Mouse (Mus musculus) spleen, adult 2 months (tissue): Measurements from ENCODE around the gene Ppfia4. TPM values are rescaled to one million over a fixed set of nuclear protein-coding genes. Genes with fewer than 3 reads are reported as not detected.

Experiments
- DNase-seq, 2 experiments: peaks; one replicate each; pipeline versions ENCODE4 v3.0.0 to v3.0.0-alpha.2; 2012 to 2021; ENCODE audit warnings: low spot score in 2 of 2, low read depth in 1 of 2
- H3K27ac ChIP-seq: fragments of 200-500 bp; 2 replicates; pipeline ENCODE4 v1.5.1; 2012; ENCODE audit warnings: low read length, inconsistent platforms; ENCODE audit not compliant: insufficient read depth
- H3K27me3 ChIP-seq: fragments of 200-500 bp; 2 replicates; pipeline ENCODE4 v1.6.1; 2012; ENCODE audit warnings: mild to moderate bottlenecking, moderate library complexity, low read length, inconsistent platforms; ENCODE audit not compliant: control insufficient read depth, insufficient read depth
- H3K36me3 ChIP-seq: fragments of 200-500 bp; 2 replicates; pipeline ENCODE4 v1.6.1; 2012; ENCODE audit warnings: mild to moderate bottlenecking, low read length, inconsistent platforms; ENCODE audit not compliant: control insufficient read depth, insufficient read depth
- H3K4me1 ChIP-seq: fragments of 200-500 bp; 2 replicates; pipeline ENCODE4 v1.6.1; 2011; ENCODE audit warnings: inconsistent platforms; ENCODE audit not compliant: control insufficient read depth, insufficient read depth, insufficient read length
- H3K4me3 ChIP-seq: fragments of 200-500 bp; 2 replicates; pipeline ENCODE4 v1.5.1; 2011; ENCODE audit warnings: mild to moderate bottlenecking, inconsistent platforms; ENCODE audit not compliant: insufficient read depth, insufficient read length; ENCODE audit errors: extremely low read depth
- CTCF ChIP-seq: fragments of 200-500 bp; IDR thresholded peaks from 2 replicates; pipeline ENCODE4 v1.5.1; 2011; ENCODE audit warnings: mild to moderate bottlenecking, inconsistent platforms; ENCODE audit not compliant: insufficient read depth, insufficient read length, insufficient replicate concordance; ENCODE audit errors: extremely low read depth
- POLR2A ChIP-seq: fragments of 200-500 bp; IDR thresholded peaks from 2 replicates; pipeline ENCODE4 v1.6.1; 2011; ENCODE audit warnings: low read depth, low read length, inconsistent platforms
- WGBS: fragments of 180-500 bp; shearing (Covaris S2); methylation state at CpG from one replicate; pipeline ENCODE4 v1.1.7; 2018; 5-methylcytosine and 5-hydroxymethylcytosine counted together
- polyA plus RNA-seq: library from polyadenylated mRNA; depleted of rRNA; stranded (reverse); fragments of >200 nt; gene quantifications from 2 replicates; pipeline ENCODE4 v1.2.3, GENCODE M21; 2012; rRNA removed

Ppfia4 gene
- 20.1 and 28.5 TPM in 2 replicates for polyA plus RNA-seq

DNA sequence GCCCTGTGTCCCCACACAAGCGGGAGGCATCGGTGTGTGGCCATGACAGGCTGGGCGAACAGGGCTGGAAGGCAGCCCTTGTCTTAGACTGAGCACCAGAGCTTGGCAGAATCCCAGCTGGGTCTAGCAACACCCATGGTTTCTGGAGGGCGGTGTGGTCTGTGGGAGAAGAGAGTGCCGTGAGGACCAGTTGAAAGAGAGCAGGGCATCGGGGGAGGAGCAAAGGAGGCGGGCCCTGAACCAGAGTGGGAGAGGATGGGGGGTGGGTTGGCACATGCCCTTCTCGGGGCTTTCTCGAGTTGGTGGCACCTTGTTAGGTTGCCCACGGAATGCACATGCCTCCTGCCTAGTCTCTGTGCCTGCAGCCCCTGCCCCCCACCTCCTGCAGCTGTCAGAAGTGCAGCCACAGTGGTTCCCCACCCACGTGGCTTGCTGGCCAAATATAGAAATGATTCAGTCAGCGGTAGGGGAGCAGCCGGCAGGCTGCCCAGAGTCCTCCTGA lies at the start of gene Ppfia4:
Gene Ppfia4 (minus strand): TSS at position 159 of the 502 bp plus-strand sequence.
- Histone ChIP-seq H3K36me3 (no peaks in the 10 kb centered on the region), H3K4me3 (no peak within 1 kb of the TSS), H3K4me1 (0 out of 2 replicates have a peak, but pooled peaks cover 5% of the 10 kb centered on the region), H3K27me3 (no peaks in the 10 kb centered on the region), H3K27ac (no peak within 1 kb of the TSS)
- TF ChIP-seq POLR2A (no peak), CTCF (no peak)
- DNase-seq = no peak
- WGBS = 3% methylated on average over 13 of the region's 13 CpGs

DNA sequence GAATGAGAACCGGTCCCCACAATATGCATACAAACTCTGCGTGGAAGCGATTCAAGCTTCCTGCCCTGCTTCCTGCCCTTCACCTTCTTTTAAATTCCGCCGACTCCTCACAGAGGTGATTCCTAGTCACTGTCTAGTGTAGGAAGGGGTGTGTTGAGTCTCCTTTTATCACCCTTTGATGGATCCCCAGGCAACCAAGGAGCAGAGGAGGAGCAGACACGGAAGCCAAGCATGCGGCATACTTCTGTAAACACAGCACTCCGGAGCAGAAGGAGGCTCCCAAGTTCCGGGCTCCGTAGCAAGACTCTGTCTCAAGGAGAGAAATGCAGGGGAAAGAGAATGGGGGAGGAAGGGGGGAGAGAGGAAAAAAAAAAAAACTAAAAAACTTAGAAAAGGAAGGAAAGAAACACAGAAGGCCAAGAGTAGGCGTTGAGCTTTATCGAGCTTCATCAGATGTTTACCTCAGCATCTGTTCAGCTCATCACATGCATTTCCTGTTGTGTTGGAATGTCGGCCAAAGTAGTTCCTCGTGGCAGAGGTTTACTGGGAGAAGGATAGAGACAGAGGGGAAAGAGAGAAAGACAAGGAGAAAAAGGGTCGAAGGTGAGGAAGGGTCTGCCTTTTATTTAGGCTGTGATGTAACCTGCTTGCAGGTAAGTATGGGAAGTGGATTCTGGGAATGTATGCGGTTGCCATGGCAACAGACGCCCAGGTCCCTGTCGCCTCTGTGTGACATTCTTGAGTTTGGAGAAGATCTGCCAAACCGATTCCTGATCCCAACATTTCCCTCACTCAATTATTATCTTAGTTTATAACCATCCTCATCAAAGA lies 49.3 kb upstream of the Ppfia4 start:
- H3K36me3 ChIP-seq = no peaks in the 10 kb centered on the region
- TF ChIP-seq CTCF = no peak
- no peak for TF ChIP-seq POLR2A
- no peak overlapping the region for H3K4me3 ChIP-seq
- H3K27ac ChIP-seq = no peak overlapping the region
- H3K27me3 ChIP-seq = no peaks in the 10 kb centered on the region; the same call in 1 of the 2 replicates
- no peak for DNase-seq
- WGBS = 10% methylated on average over 19 of the region's 19 CpGs
- H3K4me1 ChIP-seq = no peaks in the 10 kb centered on the region

GRCm38 (mm10) chr1:134381051-134381450 lies 48.3 kb upstream of the Ppfia4 start:
- no peaks in the 10 kb centered on the region for H3K4me1 ChIP-seq
- 80% methylated on average over 2 of the region's 2 CpGs for WGBS
- no peak for TF ChIP-seq POLR2A
- no peak for TF ChIP-seq CTCF

DNA sequence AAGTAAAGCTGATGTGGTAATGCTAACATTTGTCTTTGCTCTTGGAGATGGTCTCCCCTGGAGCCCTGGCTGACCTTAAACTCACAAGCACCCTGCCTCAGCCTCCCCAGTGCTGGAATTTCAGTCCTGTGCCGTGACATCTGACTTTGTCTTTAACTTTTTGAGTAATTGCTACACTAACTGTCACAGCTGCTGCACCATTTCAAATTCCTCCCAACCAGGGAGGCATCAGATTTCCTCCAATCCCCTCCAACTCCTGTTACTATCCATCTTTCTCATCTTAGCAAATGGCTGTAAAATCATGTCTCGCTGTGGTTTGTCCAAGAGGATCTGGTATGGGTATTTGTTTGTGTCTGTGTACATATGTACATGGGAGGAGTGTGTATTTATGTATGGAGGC lies 41.4 kb upstream of the Ppfia4 start:
- Histone ChIP-seq H3K36me3 (no peaks in the 10 kb centered on the region), H3K27me3 (0 out of 2 replicates have a peak, but pooled peaks cover under 1% of the 10 kb centered on the region), H3K4me3 (no peak overlapping the region), H3K27ac (no peak overlapping the region), H3K4me1 (no peaks in the 10 kb centered on the region)
- TF ChIP-seq POLR2A (no peak), CTCF (no peak)
- WGBS = 81% methylated on average over 2 of the region's 2 CpGs
- no peak for DNase-seq

More at GRCm38 (mm10) chr1:134381051-134381450, 48.3 kb upstream of the Ppfia4 start:
- no peak for DNase-seq
- H3K4me3 ChIP-seq = no peak overlapping the region
- no peak overlapping the region for H3K27ac ChIP-seq
- H3K36me3 ChIP-seq = no peaks in the 10 kb centered on the region
- H3K27me3 ChIP-seq = no peaks in the 10 kb centered on the region; the same call in 1 of the 2 replicates

DNA sequence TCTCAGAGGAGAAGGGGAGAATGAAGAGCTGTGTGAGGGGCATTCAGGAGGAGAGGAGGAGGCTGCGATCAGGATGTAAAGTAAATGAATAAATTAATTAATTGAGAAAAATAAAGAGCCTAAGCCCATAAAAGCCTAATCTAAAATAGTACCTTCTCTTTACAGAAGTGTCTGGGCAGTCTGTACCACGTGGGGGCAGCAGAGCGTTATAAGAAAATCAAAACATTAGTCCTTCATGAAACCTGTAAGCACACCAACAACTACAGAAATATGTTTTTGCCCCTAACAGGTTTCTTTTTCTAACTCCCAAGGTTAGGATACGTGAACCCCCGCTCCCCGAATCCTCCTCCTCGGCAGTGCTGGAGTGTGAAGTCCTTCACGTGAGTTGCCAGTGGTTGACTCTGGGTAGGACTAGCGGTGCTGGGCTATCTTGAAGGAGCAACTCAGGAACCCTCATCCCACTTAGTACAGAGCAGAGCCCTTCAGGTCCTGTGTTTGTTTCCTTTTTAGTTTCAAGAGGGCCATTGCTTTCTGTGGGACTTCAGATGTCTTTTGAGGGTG lies 36.1 kb upstream of the Ppfia4 start:
- H3K4me3 ChIP-seq = no peak overlapping the region
- WGBS = 54% methylated on average over 9 of the region's 9 CpGs
- no peaks in the 10 kb centered on the region for H3K4me1 ChIP-seq
- no peaks in the 10 kb centered on the region for H3K36me3 ChIP-seq
- H3K27me3 ChIP-seq = 0 out of 2 replicates have a peak, but pooled peaks cover 2% of the 10 kb centered on the region
- H3K27ac ChIP-seq = no peak overlapping the region
- DNase-seq = peak in 1 of 2 experiments; percentile 48
- TF ChIP-seq CTCF (no peak), POLR2A (no peak)

DNA sequence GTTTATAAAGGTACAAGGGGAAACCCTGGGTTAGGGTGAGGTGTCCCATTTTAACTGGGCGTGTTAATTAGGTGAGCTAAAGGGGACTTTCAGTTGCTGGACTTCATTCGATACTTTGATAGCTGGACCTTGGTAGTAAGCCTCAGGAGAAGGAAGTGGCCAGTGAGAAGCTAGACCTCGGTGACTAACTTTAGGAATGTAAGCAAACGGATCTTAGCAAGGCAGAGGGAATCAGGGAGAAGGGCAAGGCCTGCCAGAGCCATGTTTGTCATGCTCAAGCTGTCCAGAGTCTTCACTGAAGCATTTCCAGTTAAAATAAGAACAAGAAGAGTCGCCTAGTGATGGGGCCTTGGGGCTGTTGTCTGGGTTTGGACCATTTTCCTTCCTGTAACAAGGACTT lies 32.8 kb upstream of the Ppfia4 start:
- no peak overlapping the region for H3K4me3 ChIP-seq
- no peak overlapping the region for H3K27ac ChIP-seq
- 0 out of 2 replicates have a peak, but pooled peaks cover 2% of the 10 kb centered on the region for H3K27me3 ChIP-seq
- H3K36me3 ChIP-seq = no peaks in the 10 kb centered on the region
- H3K4me1 ChIP-seq = peaks cover 5% of the 10 kb centered on the region; the same call in 1 of the 2 replicates
- no peak for DNase-seq
- TF ChIP-seq POLR2A (no peak), CTCF (no peak)
- 74% methylated on average over 5 of the region's 5 CpGs for WGBS
